Mouse (Mus musculus) lung, postnatal 36 days (tissue): ENCODE measurements at regions not wholly inside any gene's neighbourhood (a gene's known extent, or its start where the extent isn't known, plus 50 kb on each side); places are given as distances from the start of the nearest gene placed in this dataset.

Source experiments
- DNase-seq: peaks from one replicate; pipeline ENCODE4 v3.0.0; 2022; ENCODE audit warnings: mixed read lengths

- DNase-seq = no peak
Observed at GRCm38 (mm10) chr15:86566111-86566510, 351.9 kb downstream of the Tbc1d22a start.

- DNase-seq = no peak
Observed at GRCm38 (mm10) chr15:86574311-86574710, 360.1 kb downstream of the Tbc1d22a start.

- peak; percentile 44 for DNase-seq
Observed at GRCm38 (mm10) chr15:86576666-86577065, 362.4 kb downstream of the Tbc1d22a start.

- DNase-seq = no peak
Observed at GRCm38 (mm10) chr15:86578689-86579088, 364.4 kb downstream of the Tbc1d22a start.

- DNase-seq = peak; percentile 48
Observed at GRCm38 (mm10) chr15:86582240-86583090, 368.2 kb downstream of the Tbc1d22a start.

- DNase-seq = peak; percentile 16
Observed at GRCm38 (mm10) chr15:86585716-86586115, 371.5 kb downstream of the Tbc1d22a start.

- DNase-seq = no peak
Observed at GRCm38 (mm10) chr15:86587209-86587608, 372.9 kb downstream of the Tbc1d22a start.

- no peak for DNase-seq
Observed at GRCm38 (mm10) chr15:86590033-86590432, 375.8 kb downstream of the Tbc1d22a start.

- no peak for DNase-seq
Observed at GRCm38 (mm10) chr15:86590896-86591295, 376.6 kb downstream of the Tbc1d22a start.

- no peak for DNase-seq
Observed at GRCm38 (mm10) chr15:86593404-86593803, 379.1 kb downstream of the Tbc1d22a start.

GRCm38 (mm10) chr15:86606411-86606810 lies 392.2 kb downstream of the Tbc1d22a start:
- no peak for DNase-seq

GRCm38 (mm10) chr15:86609692-86610091 lies 395.4 kb downstream of the Tbc1d22a start:
- no peak for DNase-seq

GRCm38 (mm10) chr15:86631376-86631775 lies 417.1 kb downstream of the Tbc1d22a start:
- DNase-seq = no peak

- no peak for DNase-seq
Observed at GRCm38 (mm10) chr15:86645244-86645643, 431.0 kb downstream of the Tbc1d22a start.

- no peak for DNase-seq
Observed at GRCm38 (mm10) chr15:86648131-86648530, 433.9 kb downstream of the Tbc1d22a start.

GRCm38 (mm10) chr15:86673096-86673520 lies 458.8 kb downstream of the Tbc1d22a start:
- DNase-seq = no peak

GRCm38 (mm10) chr15:86677016-86677415 lies 462.8 kb downstream of the Tbc1d22a start:
- no peak for DNase-seq

GRCm38 (mm10) chr15:86683081-86683480 lies 468.8 kb downstream of the Tbc1d22a start:
- DNase-seq = no peak

GRCm38 (mm10) chr15:86689694-86690093 lies 475.4 kb downstream of the Tbc1d22a start:
- no peak for DNase-seq

GRCm38 (mm10) chr15:86696806-86697205 lies 482.5 kb downstream of the Tbc1d22a start:
- DNase-seq = no peak

- no peak for DNase-seq
Observed at GRCm38 (mm10) chr15:86710429-86710828, 496.2 kb downstream of the Tbc1d22a start.

- no peak for DNase-seq
Observed at GRCm38 (mm10) chr15:86718376-86718775, 504.1 kb downstream of the Tbc1d22a start.

- no peak for DNase-seq
Observed at GRCm38 (mm10) chr15:86719088-86719487, 504.8 kb downstream of the Tbc1d22a start.

- no peak for DNase-seq
Observed at GRCm38 (mm10) chr15:86721131-86721530, 506.9 kb downstream of the Tbc1d22a start.

GRCm38 (mm10) chr15:86737945-86738344 lies 523.7 kb downstream of the Tbc1d22a start:
- no peak for DNase-seq
